Mouse (Mus musculus) embryonic facial prominence, embryonic 10.5 days (tissue): Measurements from ENCODE around the gene Med4. TPM values are rescaled to one million over a fixed set of nuclear protein-coding genes. Genes with fewer than 3 reads are reported as not detected.
A peak's percentile ranks its signal among the peaks of the same experiment; 100 is the strongest.

Source experiments
- DNase-seq: peaks from one replicate; pipeline ENCODE4 v3.0.0-alpha.2; 2017; ENCODE audit warnings: low spot score
- H3K27ac ChIP-seq: fragments of 300-500 bp; sonication (generic); replicated peaks from 2 replicates; pipeline ENCODE4 v1.5.1; 2016; ENCODE audit warnings: mild to moderate bottlenecking
- H3K27me3 ChIP-seq: fragments of 300-500 bp; sonication (generic); replicated peaks from 2 replicates; pipeline ENCODE4 v1.6.1; 2016; ENCODE audit warnings: low read depth, mild to moderate bottlenecking; ENCODE audit not compliant: poor library complexity, severe bottlenecking
- H3K36me3 ChIP-seq: fragments of 300-500 bp; sonication (generic); replicated peaks from 2 replicates; pipeline ENCODE4 v1.6.1; 2016; ENCODE audit warnings: mild to moderate bottlenecking, moderate library complexity
- H3K4me1 ChIP-seq: fragments of 300-500 bp; sonication (generic); 2 replicates; pipeline ENCODE4 v1.6.1; 2016
- H3K4me3 ChIP-seq: fragments of 300-500 bp; sonication (generic); 2 replicates; pipeline ENCODE4 v1.5.1; 2016; ENCODE audit warnings: mild to moderate bottlenecking, moderate library complexity
- H3K9me3 ChIP-seq: fragments of 300-500 bp; sonication (generic); 2 replicates; pipeline ENCODE4 v1.6.1; 2016; ENCODE audit warnings: mild to moderate bottlenecking
- WGBS: fragments of 180-500 bp; shearing (Covaris S2); methylation state at CpG from one replicate; pipeline ENCODE4 v1.1.7; 2016; 5-methylcytosine and 5-hydroxymethylcytosine counted together
- polyA plus RNA-seq: library from polyadenylated mRNA; unstranded; fragments of >200 nt; fragmentation: Nextera tagmentation; extraction: Ambion mirVana; gene quantifications from 2 replicates; pipeline ENCODE4 v1.2.1, GENCODE M21; 2016

Gene Med4
- polyA plus RNA-seq, 1 experiment from 2014 or later: 122 TPM

DNA sequence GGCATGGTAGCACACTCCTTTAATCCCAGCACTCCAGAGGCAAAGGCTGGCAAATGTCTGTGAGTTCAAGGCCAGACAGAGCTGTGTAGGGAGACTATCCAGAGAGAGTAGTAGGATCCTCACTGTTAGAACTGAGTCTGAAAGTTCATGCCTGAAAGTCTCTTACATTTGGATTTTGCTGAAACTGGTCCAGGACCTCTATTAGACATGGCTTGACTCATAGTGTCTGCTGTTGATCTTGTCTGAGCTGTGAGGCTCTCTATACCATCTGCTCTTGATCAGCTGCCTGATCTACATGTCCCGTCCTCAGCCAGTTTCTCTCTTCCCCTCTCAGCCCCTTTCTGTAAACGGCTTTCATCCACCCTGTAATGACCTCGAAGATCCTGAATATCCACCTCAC lies 31.5 kb upstream of the Med4 start:
- H3K4me3 ChIP-seq: no peak overlapping the region
- H3K4me1 ChIP-seq: peaks cover 10% of the 10 kb centered on the region; the same call in 1 of the 2 replicates
- no peaks in the 10 kb centered on the region for H3K36me3 ChIP-seq
- DNase-seq: no peak
- no peaks in the 10 kb centered on the region; the same call in 1 of the 2 replicates for H3K9me3 ChIP-seq
- H3K27me3 ChIP-seq: no peaks in the 10 kb centered on the region
- WGBS: 72% methylated on average over 3 of the region's 3 CpGs
- no peak overlapping the region for H3K27ac ChIP-seq

GRCm38 (mm10) chr14:73479771-73480170 lies 30.1 kb upstream of the Med4 start:
- Histone ChIP-seq H3K27ac (no peak overlapping the region), H3K9me3 (no peaks in the 10 kb centered on the region; the same call in 1 of the 2 replicates), H3K4me1 (peaks cover 6% of the 10 kb centered on the region; the same call in 1 of the 2 replicates), H3K36me3 (no peaks in the 10 kb centered on the region), H3K4me3 (no peak overlapping the region), H3K27me3 (no peaks in the 10 kb centered on the region)
- no peak for DNase-seq
- WGBS: 57% methylated on average over 1 of the region's 1 CpGs

- Histone ChIP-seq H3K4me1 (peaks cover 6% of the 10 kb centered on the region; the same call in 1 of the 2 replicates), H3K9me3 (no peaks in the 10 kb centered on the region), H3K4me3 (no peak overlapping the region), H3K27me3 (no peaks in the 10 kb centered on the region), H3K36me3 (no peaks in the 10 kb centered on the region), H3K27ac (no peak overlapping the region)
- no peak for DNase-seq
- 83% methylated on average over 5 of the region's 5 CpGs for WGBS
Observed at GRCm38 (mm10) chr14:73483516-73484229, 26.2 kb upstream of the Med4 start.

- H3K4me1 ChIP-seq: peaks cover 6% of the 10 kb centered on the region; the same call in 1 of the 2 replicates
- H3K4me3 ChIP-seq: no peak overlapping the region
- H3K9me3 ChIP-seq: no peaks in the 10 kb centered on the region
- H3K27ac ChIP-seq: no peak overlapping the region
- DNase-seq: no peak
- WGBS: 63% methylated on average over 3 of the region's 3 CpGs
- H3K36me3 ChIP-seq: no peaks in the 10 kb centered on the region
- H3K27me3 ChIP-seq: no peaks in the 10 kb centered on the region
Observed at GRCm38 (mm10) chr14:73484366-73485110, 25.3 kb upstream of the Med4 start.

GRCm38 (mm10) chr14:73486641-73487040 lies 23.2 kb upstream of the Med4 start:
- no peaks in the 10 kb centered on the region for H3K27me3 ChIP-seq
- 78% methylated on average over 5 of the region's 5 CpGs for WGBS

GRCm38 (mm10) chr14:73493356-73493755 lies 16.5 kb upstream of the Med4 start:
- Histone ChIP-seq H3K4me3 (no peak overlapping the region), H3K4me1 (no peaks in the 10 kb centered on the region), H3K9me3 (no peaks in the 10 kb centered on the region), H3K27ac (no peak overlapping the region), H3K27me3 (no peaks in the 10 kb centered on the region), H3K36me3 (no peaks in the 10 kb centered on the region)
- WGBS: 96% methylated on average over 6 of the region's 6 CpGs
- DNase-seq: no peak

More at GRCm38 (mm10) chr14:73486641-73487040, 23.2 kb upstream of the Med4 start:
- Histone ChIP-seq H3K4me1 (peaks cover 2% of the 10 kb centered on the region; the same call in 1 of the 2 replicates), H3K27ac (no peak overlapping the region), H3K4me3 (no peak overlapping the region), H3K9me3 (no peaks in the 10 kb centered on the region), H3K36me3 (no peaks in the 10 kb centered on the region)
- DNase-seq: no peak

DNA sequence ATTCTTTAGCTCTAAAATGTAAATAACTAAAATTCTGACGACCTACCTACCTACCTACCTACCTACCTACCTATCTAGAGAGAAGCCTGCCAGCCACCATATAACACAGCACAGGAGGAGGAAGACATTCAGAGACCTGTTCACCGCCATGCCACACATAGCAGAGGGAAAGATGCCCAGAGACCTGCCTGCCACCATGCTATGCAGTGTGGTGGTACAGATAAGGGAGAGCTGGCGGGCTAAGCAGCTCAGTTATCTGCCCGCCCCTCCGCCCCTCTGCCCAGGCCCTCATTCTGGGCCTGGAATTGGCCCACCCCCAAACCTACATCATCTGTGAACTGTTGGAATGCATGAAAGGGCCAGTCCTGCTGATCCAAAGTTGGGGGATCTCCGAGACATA lies 15.7 kb upstream of the Med4 start:
- Histone ChIP-seq H3K4me3 (no peak overlapping the region), H3K9me3 (no peaks in the 10 kb centered on the region), H3K4me1 (no peaks in the 10 kb centered on the region), H3K27ac (no peak overlapping the region), H3K27me3 (no peaks in the 10 kb centered on the region), H3K36me3 (no peaks in the 10 kb centered on the region)
- WGBS: 79% methylated on average over 6 of the region's 6 CpGs
- DNase-seq: no peak

GRCm38 (mm10) chr14:73495753-73496152 lies 14.1 kb upstream of the Med4 start:
- 74% methylated on average over 7 of the region's 7 CpGs for WGBS
- Histone ChIP-seq H3K9me3 (no peaks in the 10 kb centered on the region), H3K27me3 (no peaks in the 10 kb centered on the region), H3K4me3 (no peak overlapping the region), H3K27ac (no peak overlapping the region), H3K36me3 (no peaks in the 10 kb centered on the region), H3K4me1 (no peaks in the 10 kb centered on the region)
- DNase-seq: no peak

DNA sequence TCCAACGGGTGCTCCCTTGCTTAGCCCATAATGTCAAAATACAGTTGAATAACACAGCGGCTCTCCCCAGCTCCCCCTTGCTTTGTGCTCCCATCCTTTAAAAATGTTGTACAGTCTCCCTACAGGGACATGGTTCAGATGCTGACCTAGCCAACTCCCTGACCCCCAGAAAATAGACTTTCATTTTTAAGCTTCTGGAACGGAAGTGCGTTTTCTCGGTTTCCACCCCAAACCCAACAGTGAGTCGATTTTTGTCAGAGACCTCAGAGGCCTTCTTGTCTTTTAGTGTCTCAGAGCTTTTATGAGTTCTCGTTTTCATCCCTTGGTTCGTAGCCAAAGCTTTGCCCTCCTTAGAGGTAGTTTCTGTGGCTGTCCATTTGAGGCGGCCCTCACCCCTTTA lies 8.5 kb upstream of the Med4 start:
- no peak for DNase-seq
- Histone ChIP-seq H3K36me3 (no peaks in the 10 kb centered on the region), H3K4me1 (peaks cover 12% of the 10 kb centered on the region), H3K9me3 (no peaks in the 10 kb centered on the region), H3K27ac (no peak overlapping the region), H3K27me3 (no peaks in the 10 kb centered on the region), H3K4me3 (no peak overlapping the region)
- 92% methylated on average over 9 of the region's 9 CpGs for WGBS

DNA sequence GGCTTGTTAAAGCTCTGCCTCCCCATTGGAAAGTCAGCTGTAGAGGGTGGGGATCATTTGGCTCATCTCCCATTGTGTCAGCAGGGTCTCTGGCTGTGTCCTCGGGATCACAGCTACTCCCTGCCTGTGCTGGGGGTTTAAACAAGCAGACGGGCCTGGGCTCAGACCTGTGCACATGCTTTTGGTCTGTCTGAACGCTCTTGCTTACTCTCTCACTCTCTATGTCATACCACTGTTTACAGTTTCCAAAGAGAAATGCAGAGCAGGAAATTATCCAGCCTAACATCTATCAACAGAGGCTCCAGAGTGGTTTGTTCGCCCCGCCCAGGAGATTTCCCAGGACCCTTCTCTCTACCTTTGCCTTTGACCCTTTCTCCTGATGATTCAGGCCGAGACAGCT lies 8.1 kb upstream of the Med4 start:
- no peak overlapping the region for H3K4me3 ChIP-seq
- H3K27ac ChIP-seq: no peak overlapping the region
- H3K36me3 ChIP-seq: no peaks in the 10 kb centered on the region
- 77% methylated on average over 6 of the region's 6 CpGs for WGBS
- H3K4me1 ChIP-seq: peaks cover 12% of the 10 kb centered on the region
- DNase-seq: no peak
- no peaks in the 10 kb centered on the region for H3K27me3 ChIP-seq
- no peaks in the 10 kb centered on the region for H3K9me3 ChIP-seq

GRCm38 (mm10) chr14:73502591-73503184 lies 7.1 kb upstream of the Med4 start:
- WGBS: 52% methylated on average over 7 of the region's 7 CpGs
- Histone ChIP-seq H3K27me3 (no peaks in the 10 kb centered on the region), H3K4me1 (peaks cover 12% of the 10 kb centered on the region), H3K4me3 (no peak overlapping the region), H3K36me3 (no peaks in the 10 kb centered on the region), H3K9me3 (no peaks in the 10 kb centered on the region), H3K27ac (peak overlapping the region; percentile 59)
- peak; percentile 44 for DNase-seq

- Histone ChIP-seq H3K4me3 (no peak overlapping the region), H3K36me3 (no peaks in the 10 kb centered on the region), H3K27ac (peak overlapping the region; percentile 59), H3K9me3 (no peaks in the 10 kb centered on the region), H3K4me1 (peaks cover 12% of the 10 kb centered on the region), H3K27me3 (no peaks in the 10 kb centered on the region)
- DNase-seq: no peak
- 66% methylated on average over 13 of the region's 13 CpGs for WGBS
Observed at GRCm38 (mm10) chr14:73503237-73503933, 6.4 kb upstream of the Med4 start.
